Mouse (Mus musculus) spleen, postnatal 10 days (tissue): ENCODE data around the gene D5Ertd579e.

Source experiments
- DNase-seq, 2 experiments: peaks; one replicate each; pipeline ENCODE4 v3.0.0; 2021 to 2022; ENCODE audit warnings: low spot score in 2 of 2

D5Ertd579e gene

GRCm38 (mm10) chr5:36695461-36696231 lies at the start of gene D5Ertd579e:
Gene D5Ertd579e, minus strand, starts transcription at chr5:36696024.
- peak; percentile 91 to 93 for DNase-seq

- peak; percentile 91 to 93 for DNase-seq
Measured at GRCm38 (mm10) chr5:36742126-36742848, 46.5 kb upstream of the D5Ertd579e start.

GRCm38 (mm10) chr5:36739829-36740228 lies 44.0 kb upstream of the D5Ertd579e start:
- DNase-seq = peak; percentile 53 to 68

DNA sequence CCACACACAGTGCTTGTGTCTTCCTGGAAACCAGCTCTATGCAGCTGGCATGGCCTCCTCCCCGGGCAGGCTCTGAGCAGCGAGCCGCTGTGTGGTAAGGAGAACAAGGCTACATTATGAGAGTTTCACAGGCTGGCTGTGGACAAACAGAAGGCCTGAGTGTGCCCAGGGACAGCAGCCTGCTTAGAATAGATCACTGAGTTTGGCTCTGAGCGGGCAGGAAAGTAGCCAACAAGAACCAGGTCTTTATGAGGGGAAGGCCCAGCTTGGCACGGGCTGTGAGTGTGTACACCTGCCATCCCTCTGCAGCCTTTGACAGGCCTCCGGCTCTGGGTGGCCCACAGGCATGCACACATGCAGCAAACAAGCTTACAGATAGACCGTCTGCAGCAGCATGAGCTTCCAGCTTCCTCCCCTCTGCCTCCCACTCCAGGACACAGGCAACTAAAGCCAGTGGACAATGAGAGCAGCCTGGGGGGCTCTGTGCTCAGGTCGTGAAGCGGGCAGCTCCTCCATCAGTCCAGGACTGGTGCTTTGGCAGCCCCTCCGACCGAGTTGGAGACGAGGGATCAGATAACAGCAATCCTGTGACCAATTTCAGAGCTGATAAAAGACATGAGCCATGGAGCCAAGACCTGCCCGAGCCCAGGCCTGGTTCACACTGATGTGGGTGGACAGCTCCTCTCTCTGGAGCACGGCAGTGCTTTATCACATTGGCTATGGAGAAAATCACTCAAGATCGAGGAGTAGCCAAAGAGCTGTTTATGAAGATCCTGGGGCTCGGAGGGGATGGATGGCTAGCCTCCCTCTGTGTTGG lies 43.2 kb upstream of the D5Ertd579e start:
- DNase-seq = no peak

GRCm38 (mm10) chr5:36737765-36738164 lies 41.9 kb upstream of the D5Ertd579e start:
- DNase-seq = peak in 1 of 2 experiments; percentile 25

- peak; percentile 60 to 84 for DNase-seq
Measured at GRCm38 (mm10) chr5:36736009-36736408, 40.2 kb upstream of the D5Ertd579e start.

DNA sequence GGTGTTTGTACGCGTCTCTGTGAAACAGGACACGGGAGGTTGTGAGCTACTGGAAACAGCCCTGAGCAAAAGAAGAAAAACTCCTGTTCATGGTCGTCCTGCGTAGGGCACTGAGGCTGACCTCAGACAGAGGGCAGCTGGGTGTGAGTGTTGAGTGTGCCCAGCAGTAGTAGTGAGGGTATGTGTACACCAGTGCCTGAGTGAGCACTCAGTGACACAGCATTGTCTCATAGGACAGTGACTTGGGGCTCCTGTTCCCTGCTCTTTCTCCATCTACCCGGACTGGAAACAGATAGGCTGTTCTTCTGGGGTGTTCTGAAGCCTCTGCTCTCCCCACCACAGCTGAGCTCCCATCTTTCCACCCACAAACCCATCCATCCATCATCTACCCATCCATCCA lies 39.3 kb upstream of the D5Ertd579e start:
- no peak for DNase-seq

GRCm38 (mm10) chr5:36733405-36733804 lies 37.6 kb upstream of the D5Ertd579e start:
- DNase-seq = peak in 1 of 2 experiments; percentile 34

DNA sequence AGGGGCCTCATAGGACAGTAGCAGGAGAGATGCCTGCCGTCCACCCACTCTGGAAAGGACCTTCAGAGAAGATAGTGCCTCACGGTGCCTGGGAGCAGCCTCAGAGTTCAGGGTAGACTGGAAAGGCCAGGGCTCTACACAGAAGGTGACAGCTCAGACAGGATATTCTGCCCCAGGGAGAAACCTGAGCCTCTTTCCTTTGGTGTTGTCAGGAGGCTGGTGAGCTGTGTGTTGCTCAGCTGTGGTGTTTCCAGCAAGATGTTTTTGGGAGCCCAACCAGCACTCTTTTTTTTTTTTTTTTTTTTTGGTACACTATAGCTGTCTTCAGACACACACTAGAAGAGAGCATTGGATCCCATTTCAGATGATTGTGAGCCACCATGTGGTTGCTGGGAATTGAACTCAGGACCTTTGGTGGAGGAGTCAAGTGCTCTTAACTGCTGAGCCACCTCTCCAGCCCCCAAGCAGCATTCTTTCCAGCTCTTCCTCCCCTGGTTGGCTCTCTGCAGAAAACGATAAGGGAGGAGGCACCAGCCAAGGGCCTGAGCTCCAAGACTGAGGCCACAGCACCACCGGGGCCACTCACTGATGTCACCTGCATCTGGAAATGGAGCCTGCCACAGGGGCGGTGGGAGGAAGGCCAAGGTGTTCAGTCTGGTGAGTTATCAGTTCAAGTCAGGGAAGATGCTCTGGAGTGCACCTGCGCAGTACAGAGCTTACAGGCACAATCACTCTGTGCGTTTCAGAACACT lies 36.3 kb upstream of the D5Ertd579e start:
- peak in 1 of 2 experiments; percentile 44 for DNase-seq

DNA sequence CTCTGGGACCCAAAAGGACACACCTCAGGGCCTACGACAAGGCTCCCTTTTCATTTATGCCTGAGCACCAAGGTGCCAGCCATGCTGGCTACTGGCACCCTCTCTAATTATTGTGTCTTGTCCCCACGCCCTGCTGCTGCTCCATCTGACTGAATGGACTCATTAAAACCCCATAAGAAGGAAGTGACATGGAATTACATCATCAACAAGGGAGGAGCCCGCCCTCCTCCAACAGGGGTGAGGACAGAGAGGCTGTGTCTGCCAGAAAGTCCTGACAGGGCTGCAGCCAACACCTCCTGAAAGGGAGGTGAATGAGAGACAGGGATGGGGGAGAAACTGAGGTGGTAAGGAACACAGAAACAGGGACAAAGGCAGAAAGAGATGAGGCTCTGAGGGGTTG lies 34.9 kb upstream of the D5Ertd579e start:
- peak; percentile 21 to 22 for DNase-seq

GRCm38 (mm10) chr5:36729923-36730322 lies 34.1 kb upstream of the D5Ertd579e start:
- no peak for DNase-seq

- no peak for DNase-seq
Measured at GRCm38 (mm10) chr5:36729086-36729473, 33.3 kb upstream of the D5Ertd579e start.

DNA sequence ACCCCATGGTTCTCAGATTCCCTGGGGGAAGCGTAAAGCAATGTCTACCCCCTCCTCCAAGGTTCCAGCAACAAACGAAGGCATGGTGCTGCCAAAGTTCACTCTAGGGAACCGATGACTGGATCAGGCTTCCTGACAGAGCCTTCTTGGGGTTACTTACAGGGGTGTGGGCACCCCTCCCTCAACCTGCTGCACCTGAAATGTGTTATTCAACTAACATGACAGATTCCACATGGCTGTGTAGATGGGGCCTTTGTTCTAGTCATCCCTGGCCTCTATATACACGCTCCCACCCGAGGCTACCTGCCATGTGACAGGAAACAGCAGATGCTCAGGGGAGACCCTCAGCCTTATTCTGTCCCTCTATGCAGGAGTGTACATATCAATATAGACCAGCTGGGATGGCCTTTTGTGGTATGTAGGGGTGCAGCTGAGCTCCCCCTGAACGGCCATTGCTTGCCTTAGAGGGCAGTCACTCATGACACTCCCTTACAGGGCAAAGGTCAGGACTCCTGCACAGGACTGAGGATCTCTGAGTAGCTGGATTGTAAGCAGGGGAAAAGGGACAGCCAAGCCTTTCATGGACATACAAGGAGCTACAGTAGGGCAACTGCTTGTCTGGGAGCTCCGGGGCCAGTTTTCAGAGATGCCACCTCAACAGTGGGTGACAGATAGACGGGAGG lies 32.7 kb upstream of the D5Ertd579e start:
- no peak for DNase-seq

- no peak for DNase-seq
Measured at GRCm38 (mm10) chr5:36727776-36728175, 32.0 kb upstream of the D5Ertd579e start.

DNA sequence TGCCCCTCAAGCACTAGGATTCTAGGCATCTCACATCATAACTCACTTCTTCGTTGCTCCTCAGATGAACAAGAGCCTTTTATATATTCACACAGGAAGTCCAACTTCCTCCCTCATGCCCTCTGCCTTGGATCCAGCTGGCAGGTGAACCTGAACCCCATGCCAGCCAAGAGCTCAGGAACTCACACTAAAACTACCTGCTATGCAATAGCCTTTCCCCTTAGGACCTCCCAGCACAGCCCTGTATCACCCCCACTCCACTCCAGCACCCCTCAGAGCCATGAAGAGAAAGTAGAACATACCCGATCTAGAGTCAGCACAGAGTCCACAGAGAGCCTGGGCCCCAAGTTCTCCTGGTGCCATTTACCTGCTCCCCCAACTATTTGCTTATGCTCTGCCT lies 31.3 kb upstream of the D5Ertd579e start:
- no peak for DNase-seq

- DNase-seq = no peak
Measured at GRCm38 (mm10) chr5:36726387-36726801, 30.6 kb upstream of the D5Ertd579e start.

- DNase-seq = no peak
Measured at GRCm38 (mm10) chr5:36725861-36726260, 30.0 kb upstream of the D5Ertd579e start.

- DNase-seq = no peak
Measured at GRCm38 (mm10) chr5:36724274-36724673, 28.4 kb upstream of the D5Ertd579e start.

DNA sequence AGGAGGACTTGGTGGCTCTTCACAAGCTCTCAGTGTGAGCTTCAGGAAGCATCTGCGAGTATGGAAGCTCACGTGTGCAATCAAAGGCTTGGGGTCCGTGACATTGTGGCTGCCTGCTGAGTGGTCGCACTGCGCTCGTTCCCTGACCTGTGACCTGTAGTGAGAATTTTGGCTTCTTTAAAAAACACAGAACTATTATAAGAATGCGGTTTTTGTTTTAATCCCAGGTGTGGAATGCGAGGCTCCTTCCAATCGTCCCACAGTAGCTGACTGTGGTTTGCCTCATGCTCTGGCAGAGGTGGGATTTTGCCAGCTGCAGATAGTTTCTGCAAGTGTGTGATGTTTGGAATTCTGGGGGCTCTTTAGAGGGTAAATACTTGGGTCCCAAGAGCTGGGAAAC lies 27.5 kb upstream of the D5Ertd579e start:
- DNase-seq = no peak

DNA sequence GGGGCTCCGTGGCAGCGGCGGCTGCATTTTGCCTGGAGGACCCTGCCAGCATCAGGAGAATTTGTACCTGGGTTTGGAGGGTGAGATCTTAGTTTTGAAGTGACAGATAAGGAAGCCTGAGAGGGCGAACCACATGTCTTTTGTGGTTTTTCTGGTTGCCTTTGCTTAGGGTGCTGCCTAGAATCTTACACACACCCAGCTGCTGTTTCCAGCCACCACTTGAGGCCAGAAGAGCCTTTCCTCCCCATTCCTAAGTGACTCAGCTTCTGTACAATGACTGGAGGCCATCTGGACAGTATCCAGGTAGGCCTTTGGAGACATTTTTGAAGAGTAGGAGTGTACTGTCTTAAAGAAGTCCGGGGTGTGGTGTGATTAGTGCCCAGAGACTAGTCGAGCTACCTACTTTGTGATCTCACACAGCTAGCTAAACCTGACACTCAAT lies 26.6 kb upstream of the D5Ertd579e start:
- DNase-seq = peak in 1 of 2 experiments; percentile 57
